In the genomic region with DNA sequence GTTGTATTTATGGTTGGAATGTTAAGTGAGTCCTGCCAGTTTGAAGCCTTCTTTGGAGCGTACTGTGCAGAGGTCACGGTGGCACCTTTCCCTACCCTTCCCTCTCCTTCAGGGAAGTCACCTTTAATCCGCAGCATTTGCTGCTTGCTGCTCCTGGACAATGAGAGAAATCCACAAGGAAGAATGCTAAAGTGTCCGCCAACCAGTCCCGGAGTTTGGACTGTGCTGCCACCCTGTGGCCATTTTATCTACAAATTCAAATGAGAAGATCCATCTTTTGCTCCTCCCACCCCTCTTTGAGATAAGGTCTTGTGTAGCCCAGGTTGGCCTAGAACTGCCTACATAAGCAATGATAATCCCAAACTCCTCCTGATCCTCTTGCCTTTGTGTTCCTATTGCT, we compare ENCODE assay signal across 8 mouse cellular contexts. TPM values are rescaled to one million over a fixed set of nuclear protein-coding genes. Genes with fewer than 3 reads are reported as not detected.
DNase-seq lines count a peak whose midpoint lies in the region; ATAC-seq lines count a peak whose summit lies in the region.

No protein-coding gene starts in this region.

- H3K4me2 ChIP-seq in embryonic facial prominence, embryonic 14.5 days (ENCODE audit: low read depth, low read length): no peak overlapping the region
- H3K4me2 ChIP-seq in kidney, embryonic 14.5 days (replicated peaks; ENCODE audit: low read depth, low read length): no peak overlapping the region
- H3K4me2 ChIP-seq in limb, embryonic 13.5 days (replicated peaks): no peak overlapping the region

- peak; percentile 42; the same call in 1 of the 2 replicates for ATAC-seq in embryonic facial prominence, embryonic 14.5 days (ENCODE audit: low read depth)
- 0 out of 2 replicates have a peak, but pooled peaks have one; percentile 6 for ATAC-seq in kidney, embryonic 14.5 days (ENCODE audit: low FRiP score, low TSS enrichment)
- peak; percentile 19; the same call in 1 of the 2 replicates for ATAC-seq in limb, embryonic 13.5 days (ENCODE audit: low FRiP score, low read depth)

- H3K9me3 ChIP-seq in embryonic facial prominence, embryonic 14.5 days (ENCODE audit: control insufficient read depth, low read length): no peaks in the 10 kb centered on the region
- H3K9me3 ChIP-seq in kidney, embryonic 14.5 days (ENCODE audit: control insufficient read depth, low read length): no peaks in the 10 kb centered on the region
- no peaks in the 10 kb centered on the region for H3K9me3 ChIP-seq in limb, embryonic 13.5 days

- H3K36me3 ChIP-seq in embryonic facial prominence, embryonic 14.5 days (ENCODE audit: control insufficient read depth, insufficient read depth, low read length): no peaks in the 10 kb centered on the region
- no peaks in the 10 kb centered on the region for H3K36me3 ChIP-seq in kidney, embryonic 14.5 days (ENCODE audit: control insufficient read depth, insufficient read depth, low read length)
- no peaks in the 10 kb centered on the region for H3K36me3 ChIP-seq in limb, embryonic 13.5 days

- H3K27ac ChIP-seq in embryonic facial prominence, embryonic 14.5 days (replicated peaks; ENCODE audit: low read depth, low read length): no peak overlapping the region
- no peak overlapping the region for H3K27ac ChIP-seq in kidney, embryonic 14.5 days (ENCODE audit: low read depth, low read length)
- H3K27ac ChIP-seq in limb, embryonic 13.5 days: no peak overlapping the region

- WGBS in embryonic facial prominence, embryonic 14.5 days: 4% methylated on average over 5 of the region's 5 CpGs
- 5% methylated on average over 5 of the region's 5 CpGs for WGBS in kidney, embryonic 14.5 days
- 7% methylated on average over 5 of the region's 5 CpGs for WGBS in limb, embryonic 13.5 days

- no peak overlapping the region for H3K4me3 ChIP-seq in embryonic facial prominence, embryonic 14.5 days (ENCODE audit: low read depth, low read length)
- H3K4me3 ChIP-seq in kidney, embryonic 14.5 days (ENCODE audit: low read length): no peak overlapping the region
- H3K4me3 ChIP-seq in limb, embryonic 13.5 days: no peak overlapping the region

- peak; percentile 61 for DNase-seq in 416B (ENCODE audit: low read depth)
- DNase-seq in adrenal gland, postnatal 25 days: peak; percentile 78
- peak; percentile 88 for DNase-seq in embryonic facial prominence, embryonic 14.5 days (ENCODE audit: low spot score)
- peak; percentile 48 to 82 for DNase-seq in heart, adult 9 months (ENCODE audit: low spot score in 2 of 2)
- DNase-seq in neural tube, embryonic 10.5 days (ENCODE audit: extremely low spot score, low spot score): peak; percentile 74
- DNase-seq in spleen, postnatal 4 days (ENCODE audit: low spot score in 2 of 2): peak; percentile 60 to 79

- H3K27me3 ChIP-seq in embryonic facial prominence, embryonic 14.5 days (replicated peaks; ENCODE audit: control insufficient read depth, insufficient read depth, low read length): no peaks in the 10 kb centered on the region
- no peaks in the 10 kb centered on the region for H3K27me3 ChIP-seq in kidney, embryonic 14.5 days (ENCODE audit: control insufficient read depth, insufficient read depth, low read length)
- H3K27me3 ChIP-seq in limb, embryonic 13.5 days: no peaks in the 10 kb centered on the region

- H3K4me1 ChIP-seq in embryonic facial prominence, embryonic 14.5 days (ENCODE audit: control insufficient read depth, insufficient read depth, low read length): no peaks in the 10 kb centered on the region
- H3K4me1 ChIP-seq in kidney, embryonic 14.5 days (ENCODE audit: control insufficient read depth, insufficient read depth, low read length): no peaks in the 10 kb centered on the region
- H3K4me1 ChIP-seq in limb, embryonic 13.5 days: 0 out of 2 replicates have a peak, but pooled peaks cover 3% of the 10 kb centered on the region

- no peak overlapping the region for H3K9ac ChIP-seq in embryonic facial prominence, embryonic 14.5 days (ENCODE audit: low read depth, low read length)
- no peak overlapping the region for H3K9ac ChIP-seq in kidney, embryonic 14.5 days (ENCODE audit: low read depth, low read length)
- no peak overlapping the region for H3K9ac ChIP-seq in limb, embryonic 13.5 days

RNA-seq across cellular contexts. Expression of gene Apobec4, which starts 3.9 kb away (rescaled TPM):
- not detected in 2 replicates for total RNA-seq in adrenal gland, postnatal 25 days (2021)
- 0.13 and 0.25 TPM in 2 replicates for polyA plus RNA-seq in embryonic facial prominence, embryonic 14.5 days (2014; fragmentation: Nextera tagmentation; extraction: Ambion mirVana)
- not detected in 2 replicates for polyA plus RNA-seq in kidney, embryonic 14.5 days (2014; fragmentation: Nextera tagmentation; extraction: Ambion mirVana)
- not detected in 2 replicates for polyA plus RNA-seq in limb, embryonic 13.5 days (2015; fragmentation: Nextera tagmentation; extraction: Ambion mirVana)

RNA-seq across cellular contexts. Expression of gene Rgl1, which starts 19.7 kb away (rescaled TPM):
- 18.2 and 31.1 TPM in 2 replicates for total RNA-seq in adrenal gland, postnatal 25 days (2021)
- polyA plus RNA-seq in embryonic facial prominence, embryonic 14.5 days (2014; fragmentation: Nextera tagmentation; extraction: Ambion mirVana): 43.7 and 50.7 TPM in 2 replicates
- polyA plus RNA-seq in kidney, embryonic 14.5 days (2014; fragmentation: Nextera tagmentation; extraction: Ambion mirVana): 45.2 and 63.8 TPM in 2 replicates
- polyA plus RNA-seq in limb, embryonic 13.5 days (2015; fragmentation: Nextera tagmentation; extraction: Ambion mirVana): 36.4 and 41.7 TPM in 2 replicates

RNA-seq across cellular contexts. Expression of gene Arpc5, which starts 19.9 kb away (rescaled TPM):
- 111 and 124 TPM in 2 replicates for total RNA-seq in adrenal gland, postnatal 25 days (2021)
- 267 and 269 TPM in 2 replicates for polyA plus RNA-seq in embryonic facial prominence, embryonic 14.5 days (2014; fragmentation: Nextera tagmentation; extraction: Ambion mirVana)
- polyA plus RNA-seq in kidney, embryonic 14.5 days (2014; fragmentation: Nextera tagmentation; extraction: Ambion mirVana): 228 and 240 TPM in 2 replicates
- polyA plus RNA-seq in limb, embryonic 13.5 days (2015; fragmentation: Nextera tagmentation; extraction: Ambion mirVana): 210 and 213 TPM in 2 replicates

RNA-seq across cellular contexts. Expression of gene Ncf2, which starts 53.6 kb away (rescaled TPM):
- total RNA-seq in adrenal gland, postnatal 25 days (2021): 4.0 and 4.2 TPM in 2 replicates
- polyA plus RNA-seq in embryonic facial prominence, embryonic 14.5 days (2014; fragmentation: Nextera tagmentation; extraction: Ambion mirVana): 5.9 and 6.1 TPM in 2 replicates
- polyA plus RNA-seq in kidney, embryonic 14.5 days (2014; fragmentation: Nextera tagmentation; extraction: Ambion mirVana): 5.6 and 7.1 TPM in 2 replicates
- polyA plus RNA-seq in limb, embryonic 13.5 days (2015; fragmentation: Nextera tagmentation; extraction: Ambion mirVana): 3.5 and 3.8 TPM in 2 replicates
